Mouse (Mus musculus) thymus, adult 2 months (tissue): Measurements from ENCODE around the gene Praf2. TPM values are rescaled to one million over a fixed set of nuclear protein-coding genes. Genes with fewer than 3 reads are reported as not detected.

Experiments used
- DNase-seq: peaks from one replicate; pipeline ENCODE4 v3.0.0; 2021
- H3K27ac ChIP-seq: fragments of 200-500 bp; 2 replicates; pipeline ENCODE4 v1.5.1; 2012; ENCODE audit warnings: low read length, control low read depth; ENCODE audit not compliant: control insufficient read depth, insufficient read depth
- H3K27me3 ChIP-seq: fragments of 200-500 bp; 2 replicates; pipeline ENCODE4 v1.6.1; 2012; ENCODE audit warnings: mild to moderate bottlenecking, low read length, moderate library complexity, mixed read lengths; ENCODE audit not compliant: control insufficient read depth, insufficient read depth
- H3K36me3 ChIP-seq: fragments of 200-500 bp; 2 replicates; pipeline ENCODE4 v1.6.1; 2012; ENCODE audit warnings: mild to moderate bottlenecking, low read length, moderate library complexity; ENCODE audit not compliant: control insufficient read depth, insufficient read depth
- H3K4me1 ChIP-seq: fragments of 200-500 bp; replicated peaks from 2 replicates; pipeline ENCODE4 v1.6.1; 2012; ENCODE audit warnings: low read length; ENCODE audit not compliant: control insufficient read depth, insufficient read depth
- H3K4me3 ChIP-seq: fragments of 200-500 bp; 2 replicates; pipeline ENCODE4 v1.5.1; 2012; ENCODE audit warnings: mild to moderate bottlenecking, low read length, control low read depth, moderate library complexity; ENCODE audit not compliant: control insufficient read depth, insufficient read depth
- CTCF ChIP-seq: fragments of 200-500 bp; IDR thresholded peaks from 2 replicates; pipeline ENCODE4 v1.5.1; 2012; ENCODE audit warnings: mild to moderate bottlenecking, control low read depth, low read length, moderate library complexity, borderline replicate concordance; ENCODE audit not compliant: control insufficient read depth, poor library complexity, insufficient read depth; ENCODE audit errors: extremely low read depth
- POLR2A ChIP-seq: fragments of 200-500 bp; IDR thresholded peaks from 2 replicates; pipeline ENCODE4 v1.6.1; 2012; ENCODE audit warnings: mild to moderate bottlenecking, low read length, control low read depth, moderate library complexity; ENCODE audit not compliant: control insufficient read depth, poor library complexity, insufficient read depth; ENCODE audit errors: extremely low read depth
- WGBS: fragments of 180-500 bp; shearing (Covaris S2); methylation state at CpG from one replicate; pipeline ENCODE4 v1.1.7; 2018; 5-methylcytosine and 5-hydroxymethylcytosine counted together
- polyA plus RNA-seq: library from polyadenylated mRNA; depleted of rRNA; stranded (reverse); fragments of >200 nt; gene quantifications from 2 replicates; pipeline ENCODE4 v1.2.3, GENCODE M21; 2012; rRNA removed

Praf2 gene
- polyA plus RNA-seq, 1 experiment = 39.9 TPM

GRCm38 (mm10) chrX:7776329-7777082 is 48.3 kb downstream of the Praf2 start:
- Histone ChIP-seq H3K4me1 (no peaks in the 10 kb centered on the region), H3K27ac (no peak overlapping the region), H3K27me3 (no peaks in the 10 kb centered on the region), H3K36me3 (no peaks in the 10 kb centered on the region), H3K4me3 (no peak overlapping the region)
- TF ChIP-seq CTCF (peak; percentile 42; the same call in 1 of the 2 replicates), POLR2A (no peak)
- 30% methylated on average over 8 of the region's 8 CpGs for WGBS
- peak; percentile 37 for DNase-seq

- no peak overlapping the region for H3K4me3 ChIP-seq
- no peak for DNase-seq
- 72% methylated on average over 7 of the region's 7 CpGs for WGBS
- no peaks in the 10 kb centered on the region for H3K36me3 ChIP-seq
- no peaks in the 10 kb centered on the region for H3K4me1 ChIP-seq
- no peak overlapping the region for H3K27ac ChIP-seq
- no peak for TF ChIP-seq CTCF
- no peak for TF ChIP-seq POLR2A
- H3K27me3 ChIP-seq = no peaks in the 10 kb centered on the region
Measured at GRCm38 (mm10) chrX:7778450-7779244, 50.4 kb downstream of the Praf2 start.

- H3K4me1 ChIP-seq = no peaks in the 10 kb centered on the region
- no peak for TF ChIP-seq POLR2A
- no peak for TF ChIP-seq CTCF
- no peak overlapping the region for H3K4me3 ChIP-seq
- H3K27me3 ChIP-seq = no peaks in the 10 kb centered on the region
- DNase-seq = no peak
- 38% methylated on average over 3 of the region's 3 CpGs for WGBS
- H3K36me3 ChIP-seq = no peaks in the 10 kb centered on the region
- no peak overlapping the region for H3K27ac ChIP-seq
Measured at GRCm38 (mm10) chrX:7779294-7779693, 51.1 kb downstream of the Praf2 start.

Other genes starting within 250 kb of the Praf2 start
- gene Foxp3, start 154.8 kb upstream of the Praf2 start, polyA plus RNA-seq = 7.7 and 10.3 TPM in 2 replicates
- 5.5 and 5.8 TPM in 2 replicates for gene Ppp1r3f, start 154.2 kb upstream of the Praf2 start, polyA plus RNA-seq
- gene Ccdc22, start 122.9 kb upstream of the Praf2 start, polyA plus RNA-seq = 34.1 and 35.7 TPM in 2 replicates
- gene Cacna1f, start 121.4 kb upstream of the Praf2 start, polyA plus RNA-seq = 0.04 and 0.12 TPM in 2 replicates
- 1.2 and 1.8 TPM in 2 replicates for gene Syp, start 90.0 kb upstream of the Praf2 start, polyA plus RNA-seq
- gene Prickle3, start 71.2 kb upstream of the Praf2 start, polyA plus RNA-seq = 29.7 TPM in 2 replicates
- 144 and 149 TPM in 2 replicates for gene Plp2, start 57.0 kb upstream of the Praf2 start, polyA plus RNA-seq
- 0.82 and 3.0 TPM in 2 replicates for gene Magix, start 47.2 kb upstream of the Praf2 start, polyA plus RNA-seq
- gene Gpkow, start 31.3 kb upstream of the Praf2 start, polyA plus RNA-seq = 12.2 and 12.8 TPM in 2 replicates
- 86.6 and 105 TPM in 2 replicates for gene Wdr45, start 14.1 kb upstream of the Praf2 start, polyA plus RNA-seq
- 1.8 and 1.9 TPM in 2 replicates for gene Gm45208, start 6.2 kb upstream of the Praf2 start, polyA plus RNA-seq
- gene Ccdc120, start 22.5 kb downstream of the Praf2 start, polyA plus RNA-seq = 6.8 and 9.3 TPM in 2 replicates
- 26.4 and 29.5 TPM in 2 replicates for gene Tfe3, start 34.1 kb downstream of the Praf2 start, polyA plus RNA-seq
- 68.4 and 73.1 TPM in 2 replicates for gene Gripap1, start 61.3 kb downstream of the Praf2 start, polyA plus RNA-seq
- 1.1 TPM in 2 replicates for gene Kcnd1, start 93.8 kb downstream of the Praf2 start, polyA plus RNA-seq
- gene Otud5, start 112.9 kb downstream of the Praf2 start, polyA plus RNA-seq = 112 TPM in 2 replicates
- 53.6 and 54.6 TPM in 2 replicates for gene Pim2, start 149.8 kb downstream of the Praf2 start, polyA plus RNA-seq
- 81.7 and 100 TPM in 2 replicates for gene Slc35a2, start 155.6 kb downstream of the Praf2 start, polyA plus RNA-seq
- gene Pqbp1, start 170.8 kb downstream of the Praf2 start, polyA plus RNA-seq = 101 and 109 TPM in 2 replicates
- gene Timm17b, start 170.9 kb downstream of the Praf2 start, polyA plus RNA-seq = 66.8 and 74.8 TPM in 2 replicates
- gene Gm10491, start 179.4 kb downstream of the Praf2 start, polyA plus RNA-seq = not detected in 2 replicates
- not detected in 2 replicates for gene Gm10490, start 181.1 kb downstream of the Praf2 start, polyA plus RNA-seq
- 0.14 and 0.15 TPM in 2 replicates for gene Pcsk1n, start 191.4 kb downstream of the Praf2 start, polyA plus RNA-seq
- not detected in 2 replicates for gene Eras, start 200.2 kb downstream of the Praf2 start, polyA plus RNA-seq
- 31.0 and 32.0 TPM in 2 replicates for gene Hdac6, start 219.4 kb downstream of the Praf2 start, polyA plus RNA-seq
- 2.7 and 2.9 TPM in 2 replicates for gene Gata1, start 249.6 kb downstream of the Praf2 start, polyA plus RNA-seq